Mouse (Mus musculus) stomach, embryonic 16.5 days (tissue): ENCODE data around the gene Mpv17. TPM values are rescaled to one million over a fixed set of nuclear protein-coding genes. Genes with fewer than 3 reads are reported as not detected.

Source experiments
- ATAC-seq: fragments of 200-750 bp; cut with Nextera tagmentation; 2 replicates; pipeline ENCODE4 v1.8.0; 2017; ENCODE audit warnings: moderate number of reproducible peaks, moderate TSS enrichment; ENCODE audit not compliant: insufficient read depth, low FRiP score
- H3K27ac ChIP-seq: fragments of 300-500 bp; sonication (generic); 2 replicates; pipeline ENCODE4 v1.5.1; 2014; ENCODE audit warnings: low read length
- H3K27me3 ChIP-seq: fragments of 300-500 bp; sonication (generic); 2 replicates; pipeline ENCODE4 v1.6.1; 2014; ENCODE audit warnings: low read length, control low read depth, mixed read lengths; ENCODE audit not compliant: control insufficient read depth, insufficient read depth
- H3K36me3 ChIP-seq: fragments of 300-500 bp; sonication (generic); 2 replicates; pipeline ENCODE4 v1.6.1; 2014; ENCODE audit warnings: low read length; ENCODE audit not compliant: control insufficient read depth, insufficient read depth
- H3K4me1 ChIP-seq: fragments of 300-500 bp; sonication (generic); 2 replicates; pipeline ENCODE4 v1.6.1; 2014; ENCODE audit warnings: low read length, control low read depth, mixed read lengths; ENCODE audit not compliant: control insufficient read depth, insufficient read depth
- H3K4me2 ChIP-seq: fragments of 300-500 bp; sonication (generic); 2 replicates; pipeline ENCODE4 v1.6.1; 2014; ENCODE audit warnings: low read depth, low read length, mixed read lengths
- H3K4me3 ChIP-seq: fragments of 300-500 bp; sonication (generic); replicated peaks from 2 replicates; pipeline ENCODE4 v1.5.1; 2014; ENCODE audit warnings: mild to moderate bottlenecking, low read length
- H3K9ac ChIP-seq: fragments of 300-500 bp; sonication (generic); 2 replicates; pipeline ENCODE4 v1.6.1; 2014; ENCODE audit warnings: low read length
- H3K9me3 ChIP-seq: fragments of 300-500 bp; sonication (generic); replicated peaks from 2 replicates; pipeline ENCODE4 v1.6.1; 2016; ENCODE audit warnings: low read length, control low read depth; ENCODE audit not compliant: control insufficient read depth
- WGBS: fragments of 180-500 bp; shearing (Covaris S2); extraction: QIAGEN DNeasy Blood & Tissue Kit; methylation state at CpG from one replicate; pipeline ENCODE4 v1.1.7; 2014; 5-methylcytosine and 5-hydroxymethylcytosine counted together
- polyA plus RNA-seq: library from polyadenylated mRNA; unstranded; fragments of >200 nt; fragmentation: Nextera tagmentation; extraction: Ambion mirVana; gene quantifications from 2 replicates; pipeline ENCODE4 v1.2.1, GENCODE M21; 2015

The Mpv17 gene
- polyA plus RNA-seq, 1 experiment from 2014 or later = 63.8 TPM

DNA sequence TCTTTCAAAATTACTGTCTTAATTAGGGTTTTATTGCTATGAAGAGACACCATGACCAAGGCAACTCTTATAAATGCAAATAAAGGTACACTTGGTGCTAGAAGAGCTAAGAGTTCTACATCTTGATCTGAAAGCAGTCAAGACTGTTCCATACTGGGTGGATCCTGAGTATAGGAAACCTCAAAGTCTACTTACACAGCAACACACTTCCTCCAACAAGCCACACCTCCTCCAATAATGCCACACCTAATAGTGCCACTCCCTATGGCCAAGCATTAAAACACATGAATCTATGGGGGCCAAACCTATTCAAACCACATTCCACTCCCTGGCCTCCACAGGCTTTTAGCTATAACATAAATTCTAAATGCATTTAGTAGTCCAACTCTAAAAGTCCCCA lies 8.4 kb upstream of the Mpv17 start:
- H3K9ac ChIP-seq = no peak overlapping the region
- H3K4me2 ChIP-seq = no peak overlapping the region
- no peak overlapping the region for H3K4me3 ChIP-seq
- H3K27me3 ChIP-seq = no peaks in the 10 kb centered on the region
- no peak overlapping the region for H3K27ac ChIP-seq
- H3K9me3 ChIP-seq = no peaks in the 10 kb centered on the region
- no peak for ATAC-seq
- no peaks in the 10 kb centered on the region for H3K4me1 ChIP-seq
- peaks cover 20% of the 10 kb centered on the region; the same call in 1 of the 2 replicates for H3K36me3 ChIP-seq

DNA sequence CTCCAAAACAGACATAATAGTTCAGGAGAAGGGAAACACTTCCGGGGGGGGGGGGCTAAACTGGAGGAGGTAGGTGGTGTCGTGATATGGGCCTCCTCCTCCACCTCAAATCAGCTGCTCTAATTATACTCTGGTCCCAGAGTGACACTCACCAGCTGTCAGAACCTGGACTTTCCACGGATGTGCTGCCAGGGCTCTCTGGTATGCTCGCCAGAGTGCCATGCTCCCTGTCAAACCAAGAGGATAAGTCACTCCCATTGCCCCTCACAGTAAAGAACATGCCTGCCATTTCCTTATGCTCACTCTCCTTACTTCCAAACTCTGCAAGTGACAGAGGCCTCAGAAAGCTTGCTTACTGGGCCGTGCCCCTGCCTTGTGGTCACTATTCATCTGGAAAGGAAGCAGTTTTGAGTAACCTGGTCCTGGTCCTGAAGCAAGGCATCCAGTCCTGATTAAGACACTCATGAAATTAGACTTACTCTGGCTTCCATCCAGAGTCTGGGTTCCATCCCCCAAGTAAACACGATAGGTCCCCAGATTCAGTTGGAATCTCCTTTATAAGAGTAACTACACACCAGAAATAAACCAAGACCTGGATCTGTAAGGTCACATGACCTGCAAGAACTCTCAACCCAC lies 417 bp downstream of the Mpv17 start:
- WGBS = 26% methylated on average over 6 of the region's 6 CpGs
- peak overlapping the region; percentile 75 for H3K4me3 ChIP-seq
- H3K9ac ChIP-seq = peak overlapping the region; percentile 79
- H3K4me2 ChIP-seq = peak overlapping the region; percentile 95
- 0 out of 2 replicates have a peak, but pooled peaks cover 9% of the 10 kb centered on the region for H3K36me3 ChIP-seq
- peaks cover 6% of the 10 kb centered on the region for H3K4me1 ChIP-seq
- ATAC-seq = peak; percentile 1; the same call in 1 of the 2 replicates
- H3K27me3 ChIP-seq = no peaks in the 10 kb centered on the region
- H3K27ac ChIP-seq = peak overlapping the region; percentile 76
- no peaks in the 10 kb centered on the region for H3K9me3 ChIP-seq

DNA sequence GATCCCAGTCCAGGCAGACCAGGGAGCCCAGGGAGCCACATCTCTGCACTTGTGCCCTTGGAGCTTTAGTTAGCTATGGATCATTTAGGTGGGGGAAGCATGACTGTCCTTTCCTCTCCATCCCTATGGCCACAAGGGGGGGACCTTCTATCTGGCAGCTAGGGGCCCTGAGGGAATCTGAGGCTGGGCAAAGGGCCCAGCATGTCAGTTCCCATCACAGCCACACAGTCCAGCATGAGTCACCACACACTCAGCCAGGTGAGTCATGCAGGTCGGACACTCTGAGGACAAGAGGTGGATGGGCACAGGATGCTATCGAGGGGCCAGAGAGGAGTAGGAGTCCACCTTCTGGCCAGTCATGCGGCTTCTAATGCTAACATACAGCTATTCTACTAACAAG lies 2.3 kb downstream of the Mpv17 start:
- no peak; the same call in 1 of the 2 replicates for ATAC-seq
- 83% methylated on average over 3 of the region's 3 CpGs for WGBS
- Histone ChIP-seq H3K4me3 (no peak overlapping the region), H3K4me2 (no peak overlapping the region), H3K27ac (no peak overlapping the region), H3K27me3 (no peaks in the 10 kb centered on the region), H3K4me1 (peaks cover 6% of the 10 kb centered on the region), H3K36me3 (no peaks in the 10 kb centered on the region), H3K9ac (no peak overlapping the region), H3K9me3 (no peaks in the 10 kb centered on the region)

DNA sequence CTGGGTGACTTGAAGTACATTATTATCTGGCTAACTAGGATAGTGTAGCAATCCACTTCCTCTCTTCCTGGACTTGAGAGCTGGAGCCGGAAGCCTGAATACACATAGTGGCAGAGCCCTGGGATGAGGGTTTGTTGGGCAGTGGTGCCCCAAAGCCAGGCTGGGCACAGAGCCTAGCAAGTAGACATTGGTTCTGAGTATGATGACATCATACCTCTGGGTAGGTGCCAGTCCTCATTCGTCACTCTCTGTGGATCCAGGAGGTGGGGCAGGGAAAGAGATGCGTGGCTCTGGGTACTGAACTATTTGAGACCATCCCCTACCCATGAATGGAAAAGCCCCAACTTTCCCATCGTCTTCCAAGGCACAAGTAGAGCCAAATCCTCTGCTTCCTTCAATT lies 4.3 kb downstream of the Mpv17 start:
- no peaks in the 10 kb centered on the region for H3K27me3 ChIP-seq
- WGBS = 89% methylated on average over 4 of the region's 4 CpGs

DNA sequence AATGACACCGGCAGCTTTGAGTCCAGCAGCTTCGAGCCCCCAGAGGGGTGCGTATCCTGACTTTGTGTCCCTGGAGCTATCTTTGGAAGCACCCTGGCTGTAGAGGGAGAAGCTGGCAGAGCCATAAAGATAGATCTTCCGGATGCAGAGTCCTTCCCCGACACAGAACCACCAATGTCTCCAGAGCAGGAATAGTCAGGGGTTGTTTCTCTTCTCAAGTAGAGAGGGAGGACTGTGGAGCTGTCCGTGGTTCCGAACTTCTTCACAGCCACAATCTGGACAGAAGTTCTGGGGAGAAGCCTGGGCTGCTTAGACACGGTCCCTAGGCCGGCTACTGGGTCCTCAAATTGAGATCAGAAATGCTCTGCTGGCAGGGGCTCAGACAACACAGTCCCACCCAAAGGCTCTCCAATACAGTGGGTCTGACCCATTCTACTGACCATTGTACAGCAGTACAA lies 15.1 kb downstream of the Mpv17 start:
- no peak overlapping the region for H3K9ac ChIP-seq
- no peak for ATAC-seq
- peaks cover 57% of the 10 kb centered on the region for H3K27me3 ChIP-seq
- H3K4me2 ChIP-seq = peak overlapping the region; percentile 27
- H3K4me1 ChIP-seq = no peaks in the 10 kb centered on the region
- 14% methylated on average over 9 of the region's 9 CpGs for WGBS
- peak overlapping the region; percentile 10; the same call in 1 of the 2 replicates for H3K4me3 ChIP-seq
- H3K27ac ChIP-seq = no peak overlapping the region
- H3K9me3 ChIP-seq = no peaks in the 10 kb centered on the region
- H3K36me3 ChIP-seq = peaks cover 6% of the 10 kb centered on the region; the same call in 1 of the 2 replicates

More for the DNA sequence above, 4.3 kb downstream of the Mpv17 start:
- Histone ChIP-seq H3K4me1 (peaks cover 6% of the 10 kb centered on the region), H3K4me2 (no peak overlapping the region), H3K36me3 (peaks cover 3% of the 10 kb centered on the region; the same call in 1 of the 2 replicates), H3K4me3 (no peak overlapping the region), H3K27ac (no peak overlapping the region), H3K9ac (no peak overlapping the region), H3K9me3 (no peaks in the 10 kb centered on the region)
- no peak for ATAC-seq

DNA sequence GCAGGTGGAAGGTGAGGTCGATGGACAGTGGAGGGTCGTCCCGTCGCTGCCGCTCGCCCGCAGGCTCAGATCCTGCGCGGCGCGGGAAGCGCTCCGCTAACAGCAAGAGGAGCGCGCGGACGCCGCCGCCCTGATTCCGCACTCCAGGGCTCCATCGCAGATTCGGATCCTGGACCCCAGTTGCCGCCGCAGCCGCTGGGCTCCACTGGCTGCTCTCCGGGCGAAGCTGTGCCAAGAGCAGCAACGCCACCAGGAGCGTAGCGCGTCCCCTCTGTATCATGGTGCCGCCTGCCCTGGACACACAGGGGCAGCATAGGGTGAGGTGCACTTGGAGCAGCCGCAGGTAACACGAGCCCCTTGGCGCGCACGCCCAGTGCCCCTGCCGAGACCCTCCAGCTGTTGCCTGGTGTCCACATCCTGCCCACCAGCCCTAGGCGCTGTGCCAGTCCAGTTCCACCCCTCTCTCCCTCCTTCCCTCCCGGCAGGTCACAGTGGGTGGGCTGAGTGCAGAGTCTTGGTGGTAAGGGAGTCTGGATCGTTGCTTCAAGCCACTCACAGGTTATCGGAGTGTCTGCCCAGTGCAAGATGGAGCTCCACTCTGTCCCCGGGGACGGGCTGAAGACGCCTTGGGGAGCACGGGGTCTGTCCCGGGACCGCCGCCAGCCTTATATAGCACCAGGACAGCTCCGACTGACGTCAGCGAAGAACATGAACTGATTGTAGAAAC lies 15.6 kb downstream of the Mpv17 start, which contains the start of gene Ucn:
TSS of gene Ucn (minus strand) at position 589 of the 727 bp plus-strand sequence.
- no peaks in the 10 kb centered on the region for H3K4me1 ChIP-seq
- H3K9me3 ChIP-seq = no peaks in the 10 kb centered on the region
- H3K36me3 ChIP-seq = peaks cover 6% of the 10 kb centered on the region; the same call in 1 of the 2 replicates
- ATAC-seq = no peak
- no peak within 1 kb of the TSS for H3K9ac ChIP-seq
- 2% methylated on average over 52 of the region's 52 CpGs for WGBS
- H3K4me3 ChIP-seq = peak within 1 kb of the TSS; percentile 10; the same call in 1 of the 2 replicates
- no peak within 1 kb of the TSS for H3K27ac ChIP-seq
- peaks cover 57% of the 10 kb centered on the region for H3K27me3 ChIP-seq
- H3K4me2 ChIP-seq = peak within 1 kb of the TSS; percentile 27

DNA sequence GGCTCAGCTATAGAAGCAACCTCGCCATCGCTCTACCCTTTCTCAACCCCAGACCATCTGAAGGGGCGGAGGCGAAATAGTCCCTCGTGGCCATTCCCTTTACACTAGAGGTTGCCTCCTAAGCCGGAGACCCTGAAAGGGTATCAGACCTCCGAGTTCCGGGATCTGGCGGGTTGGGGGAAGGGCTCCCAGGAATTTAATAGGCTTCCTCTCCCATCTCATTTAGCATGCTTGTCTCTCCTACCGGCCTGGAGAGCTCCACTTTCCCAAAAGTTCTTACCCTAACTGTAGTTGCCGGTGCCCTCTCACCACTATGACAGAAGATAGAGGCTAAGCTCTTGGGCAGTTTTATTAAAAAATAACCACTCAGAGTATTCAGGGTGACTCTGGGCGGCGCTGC lies 16.4 kb downstream of the Mpv17 start:
- no peaks in the 10 kb centered on the region for H3K4me1 ChIP-seq
- H3K27ac ChIP-seq = no peak overlapping the region
- WGBS = under 1% methylated on average over 13 of the region's 13 CpGs
- H3K4me2 ChIP-seq = no peak overlapping the region
- H3K36me3 ChIP-seq = 0 out of 2 replicates have a peak, but pooled peaks cover 6% of the 10 kb centered on the region
- no peak; the same call in 1 of the 2 replicates for ATAC-seq
- no peak overlapping the region for H3K9ac ChIP-seq
- no peaks in the 10 kb centered on the region for H3K9me3 ChIP-seq
- peaks cover 57% of the 10 kb centered on the region for H3K27me3 ChIP-seq
- H3K4me3 ChIP-seq = no peak overlapping the region

DNA sequence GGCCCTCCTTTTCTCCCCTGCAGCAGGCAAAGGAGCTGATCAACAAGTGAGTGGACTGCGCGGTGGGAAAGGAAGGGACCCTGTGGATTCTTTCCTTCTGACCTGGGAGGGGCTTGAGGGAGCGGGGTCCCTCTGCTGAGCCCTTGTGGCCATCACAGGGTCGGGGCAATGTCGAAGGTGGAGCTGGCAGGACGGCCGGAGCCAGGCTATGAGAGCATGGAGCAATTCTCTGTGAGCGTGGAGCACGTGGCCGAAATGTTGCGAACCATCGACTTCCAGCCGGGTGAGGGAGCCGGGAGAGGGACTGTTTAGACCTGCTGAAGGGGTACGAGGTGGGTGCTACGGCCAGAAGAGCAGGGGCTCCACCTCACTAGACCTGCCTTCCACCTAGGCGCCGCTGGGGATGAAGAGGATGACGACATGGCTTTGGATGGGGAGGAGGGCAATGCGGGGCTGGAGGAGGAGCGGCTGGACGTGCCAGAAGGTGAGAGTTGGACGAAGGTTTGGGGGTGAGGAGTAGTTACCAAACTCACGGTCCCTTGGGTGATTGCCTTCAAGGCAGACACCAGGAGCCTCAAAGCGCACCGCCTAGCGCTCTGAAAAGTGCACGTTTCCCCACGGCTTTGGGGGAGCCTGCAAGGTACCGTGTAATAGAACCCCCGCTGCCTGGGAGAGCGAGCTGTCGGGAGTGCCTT lies 17.2 kb downstream of the Mpv17 start:
- Histone ChIP-seq H3K36me3 (0 out of 2 replicates have a peak, but pooled peaks cover 6% of the 10 kb centered on the region), H3K9me3 (no peaks in the 10 kb centered on the region), H3K4me1 (no peaks in the 10 kb centered on the region), H3K27me3 (peaks cover 57% of the 10 kb centered on the region), H3K4me2 (no peak overlapping the region), H3K27ac (no peak overlapping the region), H3K9ac (no peak overlapping the region), H3K4me3 (no peak overlapping the region)
- ATAC-seq = no peak; the same call in 1 of the 2 replicates
- 1% methylated on average over 33 of the region's 33 CpGs for WGBS
